Mouse (Mus musculus) limb, embryonic 14.5 days (tissue): Measurements from ENCODE around the gene Man1a2. TPM values are rescaled to one million over a fixed set of nuclear protein-coding genes. Genes with fewer than 3 reads are reported as not detected.

Source experiments
- ATAC-seq: fragments of 200-750 bp; cut with Nextera tagmentation; 2 replicates; pipeline ENCODE4 v1.8.0; 2017; ENCODE audit warnings: low read depth, moderate number of reproducible peaks, moderate TSS enrichment; ENCODE audit not compliant: low FRiP score
- DNase-seq: peaks from one replicate; pipeline ENCODE4 v3.0.0-alpha.2; 2015; ENCODE audit warnings: low spot score
- H3K27ac ChIP-seq: fragments of 300-500 bp; sonication (generic); replicated peaks from 2 replicates; pipeline ENCODE4 v1.5.1; 2014; ENCODE audit warnings: low read depth, mild to moderate bottlenecking, low read length, moderate library complexity, mixed read lengths
- H3K27me3 ChIP-seq: fragments of 300-500 bp; sonication (generic); 2 replicates; pipeline ENCODE4 v1.6.1; 2014; ENCODE audit warnings: low read length, mixed read lengths; ENCODE audit not compliant: control insufficient read depth, insufficient read depth
- H3K36me3 ChIP-seq: fragments of 300-500 bp; sonication (generic); 2 replicates; pipeline ENCODE4 v1.6.1; 2014; ENCODE audit warnings: mild to moderate bottlenecking, low read length, moderate library complexity, mixed read lengths; ENCODE audit not compliant: control insufficient read depth, insufficient read depth
- H3K4me1 ChIP-seq: fragments of 300-500 bp; sonication (generic); 2 replicates; pipeline ENCODE4 v1.6.1; 2014; ENCODE audit warnings: antibody characterized with exemption, low read length, mixed read lengths; ENCODE audit not compliant: control insufficient read depth, insufficient read depth
- H3K4me2 ChIP-seq: fragments of 300-500 bp; sonication (generic); replicated peaks from 2 replicates; pipeline ENCODE4 v1.6.1; 2014; ENCODE audit warnings: low read depth, mild to moderate bottlenecking, low read length, moderate library complexity; ENCODE audit not compliant: severe bottlenecking
- H3K4me3 ChIP-seq: fragments of 300-500 bp; sonication (generic); replicated peaks from 2 replicates; pipeline ENCODE4 v1.5.1; 2014; ENCODE audit warnings: low read length
- H3K9ac ChIP-seq: fragments of 300-500 bp; sonication (generic); 2 replicates; pipeline ENCODE4 v1.6.1; 2014; ENCODE audit warnings: mild to moderate bottlenecking, low read depth, low read length, moderate library complexity; ENCODE audit not compliant: severe bottlenecking
- H3K9me3 ChIP-seq: fragments of 300-500 bp; sonication (generic); 2 replicates; pipeline ENCODE4 v1.6.1; 2016; ENCODE audit warnings: low read length; ENCODE audit not compliant: control insufficient read depth
- POLR2A ChIP-seq: fragments of 200-500 bp; IDR thresholded peaks from 2 replicates; pipeline ENCODE4 v1.8.0; 2012; ENCODE audit warnings: inconsistent platforms, mild to moderate bottlenecking, moderate library complexity, borderline replicate concordance; ENCODE audit not compliant: insufficient read depth, insufficient read length; ENCODE audit errors: extremely low read depth
- WGBS: fragments of 180-500 bp; shearing (Covaris S2); extraction: QIAGEN DNeasy Blood & Tissue Kit; methylation state at CpG from one replicate; pipeline ENCODE4 v1.1.7; 2014; 5-methylcytosine and 5-hydroxymethylcytosine counted together
- polyA plus RNA-seq, 2 experiments: library from polyadenylated mRNA; depleted of rRNA in 1 of 2; stranded (reverse) in 1 of 2; unstranded in 1 of 2; fragments of >200 nt; fragmentation: Nextera tagmentation in 1 of 2; extraction: Ambion mirVana in 1 of 2; gene quantifications; 2 replicates each; pipeline versions ENCODE4 v1.2.1 to v1.2.3; 2012 to 2014

The Man1a2 gene
- polyA plus RNA-seq, 2 experiments, result 16.8 to 87.1 TPM

DNA sequence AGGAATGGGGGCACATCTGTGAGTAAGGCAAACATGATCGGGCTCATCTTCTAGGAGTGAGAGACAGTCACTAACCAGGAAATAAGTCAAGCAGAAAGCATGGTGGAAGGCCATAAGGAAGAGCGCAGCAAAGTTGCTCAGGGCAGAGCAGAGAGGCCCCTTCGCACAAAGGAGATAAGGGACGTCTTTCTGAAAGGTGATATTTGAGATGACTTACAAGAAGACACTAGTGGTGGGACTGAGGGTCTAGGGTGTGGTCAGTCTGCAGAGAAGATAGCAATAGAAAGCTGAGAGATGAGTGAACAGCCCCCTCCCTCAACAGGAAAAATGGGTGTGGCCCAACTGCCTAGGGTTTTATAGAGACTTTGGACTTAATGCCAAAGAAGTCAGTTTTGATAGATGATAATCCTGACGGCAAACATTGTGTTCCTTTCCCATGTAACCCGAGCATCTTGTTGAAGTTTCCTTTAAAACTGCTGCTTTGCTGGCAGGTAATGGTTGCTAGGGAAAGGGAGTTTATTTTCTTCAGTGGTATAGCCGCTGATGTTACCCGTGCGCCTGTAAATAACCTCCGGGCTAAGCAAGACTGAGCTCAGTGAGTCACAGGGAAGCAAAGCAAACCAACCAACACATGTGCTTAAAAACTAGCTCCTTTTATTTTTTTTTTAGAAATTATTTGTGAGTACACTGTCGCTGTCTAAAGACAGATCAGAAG lies 40.8 kb upstream of the Man1a2 start:
- no peak for TF ChIP-seq POLR2A
- 82% methylated on average over 11 of the region's 11 CpGs for WGBS
- no peaks in the 10 kb centered on the region for H3K4me1 ChIP-seq
- H3K27me3 ChIP-seq, result no peaks in the 10 kb centered on the region
- DNase-seq, result no peak
- H3K9me3 ChIP-seq, result no peaks in the 10 kb centered on the region
- no peaks in the 10 kb centered on the region for H3K36me3 ChIP-seq
- H3K4me3 ChIP-seq, result no peak overlapping the region
- H3K27ac ChIP-seq, result no peak overlapping the region
- H3K4me2 ChIP-seq, result no peak overlapping the region
- no peak overlapping the region for H3K9ac ChIP-seq
- ATAC-seq, result no peak

DNA sequence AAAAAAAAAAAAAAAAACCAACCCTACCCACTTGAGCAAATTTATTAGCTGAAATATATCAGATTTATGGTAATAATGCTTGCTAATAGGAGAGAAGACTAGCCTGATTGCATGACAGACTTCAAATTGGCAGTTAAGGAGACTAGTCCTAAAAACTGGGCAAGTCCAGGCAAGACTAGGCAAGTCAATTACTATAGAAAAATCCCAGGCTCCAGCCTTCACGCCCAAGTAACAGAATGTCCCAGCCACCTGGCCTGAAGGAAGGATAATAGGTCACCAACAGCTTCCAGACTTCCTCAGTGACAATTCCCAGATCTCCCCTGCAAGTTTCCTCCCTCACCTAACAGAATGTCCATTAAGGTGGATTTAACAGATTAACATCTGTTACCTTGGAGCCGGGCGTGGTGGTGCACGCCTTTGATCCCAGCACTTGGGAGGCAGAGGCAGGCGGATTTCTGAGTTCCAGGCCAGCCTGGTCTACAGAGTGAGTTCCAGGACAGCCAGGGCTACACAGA lies 35.5 kb upstream of the Man1a2 start:
- Histone ChIP-seq H3K4me2 (no peak overlapping the region), H3K27ac (no peak overlapping the region), H3K4me3 (no peak overlapping the region), H3K4me1 (0 out of 2 replicates have a peak, but pooled peaks cover 4% of the 10 kb centered on the region), H3K27me3 (no peaks in the 10 kb centered on the region), H3K9ac (no peak overlapping the region), H3K9me3 (no peaks in the 10 kb centered on the region), H3K36me3 (no peaks in the 10 kb centered on the region)
- no peak for TF ChIP-seq POLR2A
- 90% methylated on average over 5 of the region's 5 CpGs for WGBS
- ATAC-seq, result no peak
- DNase-seq, result no peak

DNA sequence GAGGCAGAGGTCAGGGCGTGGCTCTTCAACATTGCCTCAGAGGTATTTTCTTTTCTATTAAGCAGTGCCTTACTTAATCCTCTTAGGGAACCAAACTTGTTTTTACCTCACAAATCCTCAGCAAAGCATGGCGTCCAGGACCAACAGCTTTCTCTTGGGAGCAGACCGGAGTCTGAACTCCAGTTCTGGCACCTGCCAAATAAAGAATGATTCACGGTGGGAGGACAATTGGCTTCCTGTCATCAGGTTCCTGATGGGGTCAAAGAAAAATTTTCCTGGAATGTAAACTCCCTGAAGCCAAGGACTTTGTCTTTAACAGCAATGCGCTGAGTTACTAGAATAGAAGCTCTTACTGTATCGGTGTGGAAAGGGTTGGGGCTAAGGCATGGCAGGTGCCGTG lies 30.9 kb upstream of the Man1a2 start:
- no peaks in the 10 kb centered on the region for H3K36me3 ChIP-seq
- no peaks in the 10 kb centered on the region for H3K9me3 ChIP-seq
- no peak overlapping the region for H3K27ac ChIP-seq
- WGBS, result 73% methylated on average over 7 of the region's 7 CpGs
- H3K27me3 ChIP-seq, result no peaks in the 10 kb centered on the region
- no peak overlapping the region for H3K9ac ChIP-seq
- DNase-seq, result no peak
- H3K4me2 ChIP-seq, result no peak overlapping the region
- H3K4me1 ChIP-seq, result peaks cover 15% of the 10 kb centered on the region
- H3K4me3 ChIP-seq, result no peak overlapping the region
- ATAC-seq, result no peak
- TF ChIP-seq POLR2A, result no peak

GRCm38 (mm10) chr3:100715367-100715766 lies 30.1 kb upstream of the Man1a2 start:
- ATAC-seq, result no peak
- TF ChIP-seq POLR2A, result no peak

GRCm38 (mm10) chr3:100713142-100714005 lies 28.1 kb upstream of the Man1a2 start:
- Histone ChIP-seq H3K4me3 (no peak overlapping the region), H3K27ac (no peak overlapping the region), H3K9ac (no peak overlapping the region), H3K27me3 (no peaks in the 10 kb centered on the region), H3K9me3 (no peaks in the 10 kb centered on the region), H3K4me2 (no peak overlapping the region), H3K4me1 (peaks cover 16% of the 10 kb centered on the region), H3K36me3 (no peaks in the 10 kb centered on the region)
- TF ChIP-seq POLR2A, result no peak
- ATAC-seq (no peak), DNase-seq (no peak)
- WGBS, result 36% methylated on average over 11 of the region's 11 CpGs

More at GRCm38 (mm10) chr3:100715367-100715766, 30.1 kb upstream of the Man1a2 start:
- no peaks in the 10 kb centered on the region for H3K27me3 ChIP-seq
- 75% methylated on average over 4 of the region's 4 CpGs for WGBS
- H3K9me3 ChIP-seq, result no peaks in the 10 kb centered on the region
- H3K36me3 ChIP-seq, result no peaks in the 10 kb centered on the region
- H3K4me2 ChIP-seq, result no peak overlapping the region
- no peak overlapping the region for H3K27ac ChIP-seq
- H3K9ac ChIP-seq, result no peak overlapping the region
- peaks cover 19% of the 10 kb centered on the region for H3K4me1 ChIP-seq
- H3K4me3 ChIP-seq, result no peak overlapping the region
- no peak for DNase-seq
